Mouse (Mus musculus) kidney, embryonic 15.5 days (tissue): Measurements from ENCODE around the gene Gm29666. TPM values are rescaled to one million over a fixed set of nuclear protein-coding genes. Genes with fewer than 3 reads are reported as not detected.

Source experiments
- ATAC-seq: fragments of 200-750 bp; cut with Nextera tagmentation; replicated peaks from 2 replicates; pipeline ENCODE4 v1.8.0; 2017; ENCODE audit warnings: moderate TSS enrichment; ENCODE audit not compliant: low FRiP score
- H3K27ac ChIP-seq: fragments of 300-500 bp; sonication (generic); 2 replicates; pipeline ENCODE4 v1.5.1; 2015; ENCODE audit warnings: mild to moderate bottlenecking, inconsistent platforms
- H3K27me3 ChIP-seq: fragments of 300-500 bp; sonication (generic); 2 replicates; pipeline ENCODE4 v1.6.1; 2015; ENCODE audit warnings: inconsistent platforms
- H3K36me3 ChIP-seq: fragments of 300-500 bp; sonication (generic); 2 replicates; pipeline ENCODE4 v1.6.1; 2015; ENCODE audit warnings: inconsistent platforms
- H3K4me1 ChIP-seq: fragments of 300-500 bp; sonication (generic); 2 replicates; pipeline ENCODE4 v1.6.1; 2015; ENCODE audit warnings: inconsistent platforms
- H3K4me2 ChIP-seq: fragments of 300-500 bp; sonication (generic); 2 replicates; pipeline ENCODE4 v1.6.1; 2015; ENCODE audit warnings: moderate library complexity, mild to moderate bottlenecking, inconsistent platforms
- H3K4me3 ChIP-seq: fragments of 300-500 bp; sonication (generic); replicated peaks from 2 replicates; pipeline ENCODE4 v1.5.1; 2015; ENCODE audit warnings: mild to moderate bottlenecking, inconsistent platforms
- H3K9ac ChIP-seq: fragments of 300-500 bp; sonication (generic); 2 replicates; pipeline ENCODE4 v1.6.1; 2015; ENCODE audit warnings: mild to moderate bottlenecking, inconsistent platforms
- H3K9me3 ChIP-seq: fragments of 300-500 bp; sonication (generic); replicated peaks from 2 replicates; pipeline ENCODE4 v1.6.1; 2016; ENCODE audit warnings: inconsistent platforms
- WGBS: fragments of 180-500 bp; shearing (Covaris S2); methylation state at CpG from one replicate; pipeline ENCODE4 v1.1.7; 2015; ENCODE audit warnings: mixed read lengths; 5-methylcytosine and 5-hydroxymethylcytosine counted together
- polyA plus RNA-seq: library from polyadenylated mRNA; unstranded; fragments of >200 nt; fragmentation: Nextera tagmentation; extraction: Ambion mirVana; gene quantifications from 2 replicates; pipeline ENCODE4 v1.2.1, GENCODE M21; 2015

Gene Gm29666
- polyA plus RNA-seq: 0.90 and 1.0 TPM in 2 replicates

GRCm38 (mm10) chr15:84919938-84920337, at the start of gene Gm29666:
Gene Gm29666, minus strand, starts transcription at chr15:84920038.
- ATAC-seq: no peak
- Histone ChIP-seq H3K9ac (no peak within 1 kb of the TSS), H3K27me3 (no peaks in the 10 kb centered on the region), H3K4me3 (no peak within 1 kb of the TSS), H3K36me3 (no peaks in the 10 kb centered on the region), H3K27ac (no peak within 1 kb of the TSS), H3K4me2 (no peak within 1 kb of the TSS), H3K4me1 (peaks cover 14% of the 10 kb centered on the region), H3K9me3 (no peaks in the 10 kb centered on the region)
- 93% methylated on average over 3 of the region's 3 CpGs for WGBS

- H3K36me3 ChIP-seq: no peaks in the 10 kb centered on the region
- no peaks in the 10 kb centered on the region; the same call in 1 of the 2 replicates for H3K4me1 ChIP-seq
- no peak overlapping the region for H3K9ac ChIP-seq
- no peaks in the 10 kb centered on the region for H3K27me3 ChIP-seq
- no peak overlapping the region for H3K4me3 ChIP-seq
- H3K9me3 ChIP-seq: no peaks in the 10 kb centered on the region
- ATAC-seq: no peak
- H3K4me2 ChIP-seq: no peak overlapping the region
- H3K27ac ChIP-seq: no peak overlapping the region
- 85% methylated on average over 4 of the region's 4 CpGs for WGBS
Observed at GRCm38 (mm10) chr15:84968534-84968933, 48.7 kb upstream of the Gm29666 start.

DNA sequence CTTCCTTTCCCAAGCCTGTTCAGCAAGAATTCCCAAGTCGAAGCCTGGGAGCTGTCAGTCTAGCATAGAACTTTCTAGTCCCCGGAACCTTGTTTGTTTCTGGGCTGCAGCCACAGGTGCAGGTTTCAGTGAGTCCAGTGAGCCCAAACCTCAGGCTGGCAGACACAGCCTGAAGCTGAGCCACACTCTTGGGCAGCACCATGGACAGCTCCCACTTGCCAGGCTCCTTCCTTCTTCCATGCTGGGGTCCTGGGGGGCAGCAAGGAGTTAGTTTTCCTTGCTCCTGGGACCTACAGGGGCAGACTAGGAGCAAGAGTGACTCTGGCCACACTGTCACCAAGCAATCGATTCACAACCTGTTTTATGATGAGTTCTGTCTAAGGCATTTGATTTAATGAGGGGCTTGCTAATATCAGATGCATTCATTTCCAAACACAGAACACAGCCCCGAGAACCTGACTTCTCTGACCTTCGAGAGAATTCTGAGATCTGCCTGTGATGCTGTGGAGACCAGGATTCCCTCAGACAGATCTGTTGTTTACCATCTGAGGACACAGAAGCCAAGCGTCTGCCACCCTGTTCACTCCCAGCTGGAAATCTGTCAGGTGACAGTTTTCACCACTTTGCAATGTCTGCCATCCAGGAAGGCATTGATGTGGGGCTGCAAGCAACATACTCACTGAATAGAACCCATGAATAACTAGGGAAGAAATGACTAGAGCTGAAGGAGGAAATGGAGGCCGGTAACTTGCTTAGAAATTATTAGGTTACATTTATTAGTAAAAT, 45.9 kb upstream of the Gm29666 start:
- ATAC-seq: no peak
- H3K27me3 ChIP-seq: no peaks in the 10 kb centered on the region
- WGBS: 58% methylated on average over 7 of the region's 7 CpGs

DNA sequence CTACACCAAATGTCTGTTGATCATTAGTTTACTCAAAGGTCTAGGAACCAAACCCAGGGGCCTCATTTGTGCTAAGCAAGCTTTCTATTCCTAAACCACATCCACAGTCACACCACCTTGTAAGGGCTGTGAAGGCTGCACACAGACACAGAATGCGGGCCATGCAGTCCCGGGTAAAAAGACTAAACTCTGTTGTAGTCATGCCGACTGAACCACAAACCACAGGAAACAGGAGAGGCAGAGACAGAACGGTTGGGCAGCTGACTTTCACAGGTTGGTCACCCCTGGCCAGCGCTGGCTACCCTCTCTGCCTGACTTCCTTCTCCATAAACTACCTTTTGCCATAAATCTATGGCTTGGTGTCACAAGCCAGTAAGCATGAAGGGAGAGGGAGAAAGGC, 44.9 kb upstream of the Gm29666 start:
- Histone ChIP-seq H3K27me3 (no peaks in the 10 kb centered on the region), H3K36me3 (no peaks in the 10 kb centered on the region), H3K9me3 (no peaks in the 10 kb centered on the region), H3K27ac (no peak overlapping the region), H3K4me2 (no peak overlapping the region), H3K9ac (no peak overlapping the region), H3K4me1 (peaks cover 4% of the 10 kb centered on the region), H3K4me3 (no peak overlapping the region)
- 53% methylated on average over 5 of the region's 5 CpGs for WGBS
- no peak for ATAC-seq

More for the DNA sequence above, 45.9 kb upstream of the Gm29666 start:
- Histone ChIP-seq H3K9ac (no peak overlapping the region), H3K27ac (no peak overlapping the region), H3K4me3 (no peak overlapping the region), H3K9me3 (no peaks in the 10 kb centered on the region), H3K4me1 (peaks cover under 1% of the 10 kb centered on the region), H3K36me3 (no peaks in the 10 kb centered on the region), H3K4me2 (no peak overlapping the region)

GRCm38 (mm10) chr15:84962518-84962917, 42.7 kb upstream of the Gm29666 start:
- Histone ChIP-seq H3K27ac (no peak overlapping the region), H3K36me3 (peaks cover 3% of the 10 kb centered on the region), H3K4me2 (no peak overlapping the region), H3K9ac (no peak overlapping the region), H3K27me3 (no peaks in the 10 kb centered on the region), H3K4me3 (no peak overlapping the region), H3K4me1 (peaks cover 4% of the 10 kb centered on the region), H3K9me3 (no peaks in the 10 kb centered on the region)
- ATAC-seq: no peak
- WGBS: 75% methylated on average over 2 of the region's 2 CpGs

DNA sequence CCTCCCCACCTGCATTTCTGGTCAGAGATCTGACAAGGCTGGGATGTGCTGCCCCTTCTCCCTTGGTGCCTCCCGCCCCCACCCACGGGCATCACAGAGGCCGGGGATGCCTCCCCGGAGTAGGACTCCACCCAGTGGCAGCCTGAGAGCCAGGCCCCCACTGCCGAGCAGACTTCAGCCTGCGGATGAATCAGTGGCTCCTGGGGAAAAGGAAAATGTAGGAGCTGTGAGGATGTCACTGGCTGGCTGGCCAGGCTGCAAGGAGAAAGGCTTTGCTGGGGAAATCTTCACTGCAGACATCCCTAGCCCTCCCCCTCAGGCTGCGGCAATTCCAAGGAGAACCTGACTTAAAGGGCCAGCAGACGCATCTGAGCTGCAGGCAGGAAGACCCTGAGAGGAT, 40.9 kb upstream of the Gm29666 start:
- H3K36me3 ChIP-seq: peaks cover 9% of the 10 kb centered on the region
- WGBS: 26% methylated on average over 8 of the region's 8 CpGs
- no peak overlapping the region for H3K9ac ChIP-seq
- peaks cover 4% of the 10 kb centered on the region for H3K4me1 ChIP-seq
- no peak overlapping the region for H3K4me2 ChIP-seq
- H3K9me3 ChIP-seq: no peaks in the 10 kb centered on the region
- H3K27ac ChIP-seq: no peak overlapping the region
- no peak overlapping the region for H3K4me3 ChIP-seq
- no peaks in the 10 kb centered on the region for H3K27me3 ChIP-seq
- 0 out of 2 replicates have a peak, but pooled peaks have one; percentile 33 for ATAC-seq

DNA sequence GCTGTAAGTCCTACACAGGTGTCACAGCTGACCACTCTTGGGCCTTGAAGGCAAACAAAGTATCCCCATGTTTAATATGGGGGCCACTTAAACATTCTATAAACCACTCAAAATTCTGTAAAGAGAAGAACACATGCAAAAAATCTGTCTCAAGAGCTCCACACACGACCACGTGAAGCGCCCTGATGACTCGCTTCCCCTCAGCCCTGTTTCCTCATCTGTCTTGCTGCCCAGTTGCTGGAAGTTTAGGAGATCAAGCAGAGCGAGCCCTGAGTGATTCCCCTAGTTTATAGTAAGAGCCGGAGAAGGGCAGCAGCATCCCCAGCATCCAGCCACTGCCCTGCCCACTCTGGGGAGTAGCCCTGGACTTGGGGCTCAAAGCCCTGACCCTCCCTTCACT, 40.1 kb upstream of the Gm29666 start:
- H3K9ac ChIP-seq: no peak overlapping the region
- no peak for ATAC-seq
- peaks cover 6% of the 10 kb centered on the region for H3K4me1 ChIP-seq
- peaks cover 16% of the 10 kb centered on the region for H3K36me3 ChIP-seq
- H3K9me3 ChIP-seq: no peaks in the 10 kb centered on the region
- no peaks in the 10 kb centered on the region for H3K27me3 ChIP-seq
- H3K4me2 ChIP-seq: no peak overlapping the region
- H3K27ac ChIP-seq: no peak overlapping the region
- WGBS: 86% methylated on average over 6 of the region's 6 CpGs
- no peak overlapping the region for H3K4me3 ChIP-seq

- 87% methylated on average over 3 of the region's 3 CpGs for WGBS
- Histone ChIP-seq H3K9me3 (no peaks in the 10 kb centered on the region), H3K36me3 (peaks cover 27% of the 10 kb centered on the region), H3K27ac (no peak overlapping the region), H3K4me3 (no peak overlapping the region), H3K9ac (no peak overlapping the region), H3K4me2 (no peak overlapping the region), H3K27me3 (no peaks in the 10 kb centered on the region), H3K4me1 (peaks cover 6% of the 10 kb centered on the region)
- ATAC-seq: no peak
Observed at GRCm38 (mm10) chr15:84958331-84958730, 38.5 kb upstream of the Gm29666 start.

DNA sequence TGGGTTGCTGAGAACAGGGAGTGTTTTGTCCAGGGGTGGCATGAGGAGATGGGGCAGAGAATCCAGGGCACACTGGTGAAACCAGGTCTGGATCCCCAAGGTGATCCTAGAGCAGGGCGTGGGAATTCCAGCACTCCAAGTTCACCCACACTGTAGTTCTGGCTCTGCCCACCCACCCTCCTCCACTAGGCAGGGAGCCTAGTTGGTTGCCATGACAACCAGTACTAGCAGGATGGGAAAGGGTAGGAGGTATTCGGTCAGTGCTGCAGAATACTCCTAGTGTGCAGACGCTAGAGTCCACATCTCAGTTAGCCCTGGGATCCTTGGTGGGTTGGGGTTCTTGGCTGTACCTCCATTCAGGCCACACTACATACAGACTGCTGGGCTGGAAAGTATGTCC, 38.0 kb upstream of the Gm29666 start:
- Histone ChIP-seq H3K4me3 (no peak overlapping the region), H3K27me3 (no peaks in the 10 kb centered on the region), H3K36me3 (peaks cover 32% of the 10 kb centered on the region), H3K4me2 (no peak overlapping the region), H3K9me3 (no peaks in the 10 kb centered on the region), H3K27ac (no peak overlapping the region), H3K4me1 (peaks cover 7% of the 10 kb centered on the region), H3K9ac (no peak overlapping the region)
- ATAC-seq: no peak
- 32% methylated on average over 3 of the region's 3 CpGs for WGBS

- no peak overlapping the region for H3K4me2 ChIP-seq
Observed at GRCm38 (mm10) chr15:84953259-84953658, 33.4 kb upstream of the Gm29666 start.

DNA sequence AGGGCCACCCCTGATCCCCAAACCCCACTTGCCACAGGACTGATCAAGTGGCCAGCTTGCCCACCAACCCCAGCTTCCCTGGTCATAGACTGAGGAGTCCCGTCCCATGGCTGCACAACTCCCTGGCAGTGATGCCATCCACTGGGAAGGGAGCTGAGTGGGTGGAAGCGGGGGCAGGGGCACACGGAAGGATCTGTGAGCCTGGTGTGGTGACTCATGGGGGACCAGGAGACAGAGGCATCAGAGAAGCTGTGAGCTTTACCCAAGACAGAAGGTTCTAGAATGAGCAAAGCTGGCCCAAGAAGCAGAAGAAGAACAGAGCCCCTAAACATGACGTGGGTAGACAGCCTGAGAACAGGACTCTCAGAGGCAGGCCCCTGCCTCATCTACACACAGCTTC, 30.2 kb upstream of the Gm29666 start:
- H3K4me2 ChIP-seq: no peak overlapping the region
- no peak overlapping the region for H3K27ac ChIP-seq
- H3K36me3 ChIP-seq: peaks cover 52% of the 10 kb centered on the region
- 87% methylated on average over 4 of the region's 4 CpGs for WGBS
- no peak overlapping the region for H3K4me3 ChIP-seq
- no peaks in the 10 kb centered on the region for H3K27me3 ChIP-seq
- no peak for ATAC-seq
- no peaks in the 10 kb centered on the region for H3K9me3 ChIP-seq
- H3K4me1 ChIP-seq: 0 out of 2 replicates have a peak, but pooled peaks cover 3% of the 10 kb centered on the region
- H3K9ac ChIP-seq: no peak overlapping the region

More at GRCm38 (mm10) chr15:84953259-84953658, 33.4 kb upstream of the Gm29666 start:
- H3K4me3 ChIP-seq: no peak overlapping the region
- 87% methylated on average over 11 of the region's 11 CpGs for WGBS
- peaks cover 59% of the 10 kb centered on the region for H3K36me3 ChIP-seq
- no peaks in the 10 kb centered on the region for H3K27me3 ChIP-seq
- H3K9me3 ChIP-seq: no peaks in the 10 kb centered on the region
- H3K27ac ChIP-seq: no peak overlapping the region
- 0 out of 2 replicates have a peak, but pooled peaks cover 4% of the 10 kb centered on the region for H3K4me1 ChIP-seq
- ATAC-seq: no peak
- H3K9ac ChIP-seq: no peak overlapping the region

DNA sequence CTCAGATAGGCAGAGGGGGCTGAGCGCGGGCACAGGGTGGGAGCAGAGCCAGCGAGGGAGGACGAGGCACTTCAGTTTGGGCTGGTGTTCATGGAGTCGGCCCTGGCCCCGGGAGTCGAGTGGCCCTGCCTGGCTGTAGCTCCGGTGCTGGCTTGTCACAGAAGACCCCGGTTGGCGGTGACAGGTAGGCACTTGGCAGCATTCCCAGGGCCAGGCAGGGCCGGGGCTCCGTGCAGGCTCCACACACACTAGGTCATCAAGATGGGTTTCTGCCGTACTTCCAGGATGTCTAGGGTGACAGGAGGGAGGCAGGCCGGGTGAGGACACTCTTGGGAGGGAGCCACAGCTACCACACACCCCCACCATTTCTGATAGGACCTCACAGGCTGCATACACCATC, 29.2 kb upstream of the Gm29666 start:
- H3K36me3 ChIP-seq: peaks cover 47% of the 10 kb centered on the region
- WGBS: 88% methylated on average over 14 of the region's 14 CpGs

More for the DNA sequence above, 29.2 kb upstream of the Gm29666 start:
- Histone ChIP-seq H3K27ac (no peak overlapping the region), H3K27me3 (no peaks in the 10 kb centered on the region), H3K4me1 (0 out of 2 replicates have a peak, but pooled peaks cover 3% of the 10 kb centered on the region), H3K9ac (no peak overlapping the region), H3K9me3 (no peaks in the 10 kb centered on the region), H3K4me2 (no peak overlapping the region), H3K4me3 (no peak overlapping the region)
- ATAC-seq: no peak
